Mouse (Mus musculus) cerebral cortex, adult 2 months (tissue): ENCODE data around the gene Atp6v0a1.

Source experiments
- WGBS: fragments of 180-500 bp; shearing (Covaris S2); methylation state at CpG from one replicate; pipeline ENCODE4 v1.1.7; 2018; 5-methylcytosine and 5-hydroxymethylcytosine counted together

Atp6v0a1 gene

DNA sequence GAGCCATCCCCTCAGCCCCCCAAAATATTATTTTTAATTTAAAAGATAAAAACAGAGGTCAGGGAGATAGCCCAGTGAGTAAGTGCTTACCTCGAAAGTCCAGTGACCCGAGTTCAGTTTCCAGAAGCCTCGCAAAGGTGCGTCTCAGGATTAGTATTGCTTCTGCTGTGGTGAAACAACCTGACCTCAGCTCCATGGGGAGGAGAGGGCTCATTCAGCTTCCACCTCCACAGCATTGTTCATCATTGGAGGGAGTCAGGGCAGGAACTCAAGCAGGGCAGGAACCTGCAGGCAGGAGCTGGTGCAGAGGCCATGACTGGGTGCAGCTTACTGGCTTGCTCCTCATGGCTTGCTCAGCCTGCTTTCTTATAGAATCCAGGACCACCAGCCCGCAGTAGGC lies 51.8 kb downstream of the Atp6v0a1 start:
- 86% methylated on average over 5 of the region's 5 CpGs for WGBS

- WGBS, result 55% methylated on average over 12 of the region's 12 CpGs
Observed at GRCm38 (mm10) chr11:101062165-101062884, 53.1 kb downstream of the Atp6v0a1 start.

DNA sequence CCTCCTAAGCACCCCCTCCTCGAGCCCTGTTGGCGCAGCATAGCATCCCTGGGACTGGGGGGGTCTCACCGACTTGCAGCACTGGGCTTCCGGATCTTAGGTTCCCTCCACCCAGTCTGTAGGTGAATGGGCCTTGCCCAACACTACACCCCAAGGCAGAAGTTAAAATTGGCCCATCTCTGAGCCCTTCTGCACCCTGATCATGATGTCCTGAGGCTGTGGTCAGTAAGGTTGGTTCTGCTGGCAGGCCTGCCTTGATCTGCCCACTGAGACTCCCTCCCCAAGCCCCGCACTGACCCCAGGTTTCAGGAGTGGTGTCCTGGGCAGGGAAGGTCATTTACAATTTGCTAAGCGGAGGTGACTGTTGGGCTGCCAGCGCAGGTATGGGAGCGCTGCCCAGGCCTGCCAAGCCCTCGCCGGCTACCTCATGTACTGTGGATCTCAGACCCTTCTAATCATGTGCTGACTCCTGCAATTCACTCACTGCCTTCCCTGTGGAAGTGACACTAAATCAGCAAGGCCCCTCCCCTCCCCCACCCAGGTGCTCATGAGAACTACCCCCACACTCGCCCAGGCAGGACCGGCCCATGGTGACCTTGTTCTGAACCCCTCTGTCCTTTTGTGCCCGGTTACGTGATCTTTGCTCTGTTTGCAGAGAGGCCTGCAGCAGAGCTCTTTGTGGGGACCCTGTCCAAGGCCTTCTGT lies 53.9 kb downstream of the Atp6v0a1 start:
- WGBS, result 79% methylated on average over 14 of the region's 14 CpGs

- 31% methylated on average over 12 of the region's 12 CpGs for WGBS
Observed at GRCm38 (mm10) chr11:101063676-101064327, 54.5 kb downstream of the Atp6v0a1 start.

GRCm38 (mm10) chr11:101064462-101064861 lies 55.2 kb downstream of the Atp6v0a1 start:
- WGBS, result 66% methylated on average over 4 of the region's 4 CpGs

DNA sequence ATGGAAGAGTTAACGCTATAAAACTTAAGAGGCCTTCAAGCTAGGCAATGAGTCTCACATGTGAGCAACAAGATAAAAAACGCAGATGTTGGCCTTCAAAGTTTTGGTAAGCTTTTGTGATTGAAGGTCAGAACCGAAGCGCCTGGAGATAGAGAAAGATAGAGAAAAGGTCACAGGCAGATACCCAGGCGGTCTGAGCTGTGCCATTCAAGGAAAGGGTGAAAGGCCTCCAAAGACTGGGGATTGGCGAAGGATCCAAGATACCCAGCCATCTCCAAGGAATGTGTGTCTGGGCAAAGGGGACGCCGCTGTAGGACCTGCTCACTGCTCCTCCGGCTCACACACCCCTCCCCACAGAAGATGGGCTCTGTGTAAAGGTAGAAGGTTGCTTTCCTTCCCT lies 55.8 kb downstream of the Atp6v0a1 start:
- 96% methylated on average over 9 of the region's 9 CpGs for WGBS

GRCm38 (mm10) chr11:101066549-101067412 lies 57.5 kb downstream of the Atp6v0a1 start:
- WGBS, result 20% methylated on average over 18 of the region's 18 CpGs

- WGBS, result 4% methylated on average over 35 of the region's 35 CpGs
Observed at GRCm38 (mm10) chr11:101069391-101070188, 60.3 kb downstream of the Atp6v0a1 start, which contains the start of gene Naglu. TSS of gene Naglu (plus strand) at chr11:101070012.

DNA sequence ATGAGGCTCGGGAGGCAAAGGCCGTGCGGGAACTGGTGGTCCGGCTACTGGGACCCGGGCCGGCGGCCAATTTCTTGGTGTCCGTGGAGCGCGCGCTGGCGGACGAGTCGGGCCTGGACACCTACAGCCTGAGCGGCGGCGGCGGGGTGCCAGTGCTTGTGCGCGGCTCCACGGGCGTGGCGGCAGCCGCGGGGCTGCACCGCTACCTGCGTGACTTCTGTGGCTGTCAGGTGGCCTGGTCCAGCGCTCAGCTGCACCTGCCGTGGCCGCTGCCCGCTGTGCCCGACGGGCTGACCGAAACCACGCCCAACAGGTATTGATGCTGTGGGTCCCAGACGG lies 60.9 kb downstream of the Atp6v0a1 start:
- WGBS, result under 1% methylated on average over 36 of the region's 36 CpGs

GRCm38 (mm10) chr11:101070987-101071386 lies 61.7 kb downstream of the Atp6v0a1 start:
- 67% methylated on average over 6 of the region's 6 CpGs for WGBS

DNA sequence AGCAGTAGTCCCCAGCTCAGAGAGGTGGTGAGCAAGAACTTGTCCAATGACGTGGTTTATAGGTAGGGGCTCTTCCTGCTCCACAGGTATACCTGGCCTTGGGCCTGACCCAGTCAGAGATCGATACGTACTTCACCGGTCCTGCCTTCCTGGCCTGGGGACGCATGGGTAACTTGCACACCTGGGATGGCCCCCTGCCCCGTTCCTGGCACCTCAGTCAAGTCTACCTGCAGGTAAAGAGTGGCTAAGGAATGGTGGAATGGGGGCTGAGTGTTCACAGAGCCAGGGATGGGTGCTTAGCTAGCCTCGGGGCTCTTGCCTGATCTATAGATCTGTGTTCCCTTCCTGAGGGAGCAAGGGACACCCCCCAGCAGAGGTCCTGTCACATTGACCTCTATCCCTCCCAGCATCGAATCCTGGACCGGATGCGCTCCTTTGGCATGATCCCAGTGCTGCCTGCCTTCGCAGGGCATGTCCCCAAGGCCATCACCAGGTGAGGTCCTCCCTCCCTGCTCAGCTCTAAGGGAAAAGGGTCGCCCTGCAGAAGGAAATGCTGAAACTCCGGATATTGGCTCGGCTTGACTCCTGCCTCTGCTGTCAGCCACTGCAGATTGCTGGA lies 62.7 kb downstream of the Atp6v0a1 start:
- WGBS, result 86% methylated on average over 14 of the region's 14 CpGs

- WGBS, result 81% methylated on average over 9 of the region's 9 CpGs
Observed at GRCm38 (mm10) chr11:101078121-101078520, 68.9 kb downstream of the Atp6v0a1 start, which contains the start of gene Hsd17b1. TSS of gene Hsd17b1 (plus strand) at chr11:101078411.

DNA sequence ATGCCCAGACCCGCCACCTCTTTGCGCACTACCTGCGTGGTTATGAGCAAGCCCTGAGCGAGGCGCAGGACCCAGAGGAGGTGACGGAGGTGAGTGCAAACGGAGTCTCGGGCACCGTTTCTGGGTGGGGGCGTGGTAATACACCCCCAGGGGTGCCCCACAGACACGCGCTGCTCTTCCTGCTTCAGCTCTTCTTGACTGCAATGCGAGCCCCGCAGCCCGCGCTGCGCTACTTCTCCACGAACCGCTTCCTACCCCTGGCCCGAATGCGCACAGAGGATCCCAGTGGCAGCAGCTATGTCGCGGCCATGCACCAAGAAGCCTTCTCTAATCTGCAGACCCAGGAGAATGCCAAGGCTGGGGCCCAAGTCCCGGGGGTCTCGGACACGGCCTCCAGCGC lies 70.5 kb downstream of the Atp6v0a1 start:
- WGBS, result 20% methylated on average over 27 of the region's 27 CpGs

DNA sequence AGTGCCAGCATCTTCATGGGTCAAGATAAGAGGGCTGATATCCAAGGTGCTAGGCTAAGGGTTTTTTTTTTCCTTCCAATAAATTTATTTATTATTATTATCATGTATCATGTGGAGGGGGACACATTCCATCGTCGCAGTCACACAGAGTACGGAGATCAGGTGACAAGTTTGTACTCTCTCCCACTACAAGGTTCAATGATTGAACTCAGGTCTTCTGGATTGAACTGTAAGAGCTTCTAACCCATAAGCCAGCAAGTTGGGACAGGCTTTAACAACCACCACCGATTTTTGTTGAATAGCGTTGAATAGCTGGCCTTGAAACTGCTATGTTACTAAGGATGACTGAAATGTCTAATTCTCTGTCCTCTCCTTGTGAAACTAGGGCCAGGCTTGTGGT lies 71.2 kb downstream of the Atp6v0a1 start:
- 83% methylated on average over 5 of the region's 5 CpGs for WGBS

- 10% methylated on average over 10 of the region's 10 CpGs for WGBS
Observed at GRCm38 (mm10) chr11:101081659-101082058, 72.4 kb downstream of the Atp6v0a1 start.

- under 1% methylated on average over 51 of the region's 51 CpGs for WGBS
Observed at GRCm38 (mm10) chr11:101082208-101083082, 73.2 kb downstream of the Atp6v0a1 start, which contains the start of gene Coasy. TSS of gene Coasy (plus strand) at chr11:101082565.

DNA sequence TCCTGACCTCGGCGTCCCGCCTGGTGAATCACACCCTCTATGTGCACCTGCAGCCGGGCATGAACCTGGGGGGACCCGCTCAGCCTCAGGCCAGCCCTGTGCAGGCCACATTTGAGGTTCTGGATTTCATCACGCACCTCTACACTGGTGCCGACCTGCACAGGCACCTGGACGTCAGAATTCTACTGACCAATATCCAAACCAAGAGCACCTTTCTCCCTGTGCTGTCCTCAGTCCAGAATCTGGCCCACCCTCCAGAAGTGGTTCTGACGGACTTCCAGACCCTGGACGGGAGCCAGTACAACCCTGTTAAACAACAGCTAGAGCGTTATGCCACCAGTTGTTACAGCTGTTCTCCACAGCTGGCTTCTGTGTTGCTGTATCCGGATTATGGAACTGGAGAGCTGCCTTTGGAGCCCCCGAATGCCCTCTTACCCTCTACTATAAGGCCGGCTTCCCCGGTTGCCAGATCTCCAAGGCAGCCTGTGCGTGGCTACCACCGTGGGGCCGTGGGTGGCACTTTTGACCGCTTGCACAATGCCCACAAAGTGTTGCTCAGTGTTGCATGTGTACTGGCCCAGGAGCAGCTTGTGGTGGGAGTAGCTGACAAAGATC lies 73.9 kb downstream of the Atp6v0a1 start:
- WGBS, result 20% methylated on average over 19 of the region's 19 CpGs

DNA sequence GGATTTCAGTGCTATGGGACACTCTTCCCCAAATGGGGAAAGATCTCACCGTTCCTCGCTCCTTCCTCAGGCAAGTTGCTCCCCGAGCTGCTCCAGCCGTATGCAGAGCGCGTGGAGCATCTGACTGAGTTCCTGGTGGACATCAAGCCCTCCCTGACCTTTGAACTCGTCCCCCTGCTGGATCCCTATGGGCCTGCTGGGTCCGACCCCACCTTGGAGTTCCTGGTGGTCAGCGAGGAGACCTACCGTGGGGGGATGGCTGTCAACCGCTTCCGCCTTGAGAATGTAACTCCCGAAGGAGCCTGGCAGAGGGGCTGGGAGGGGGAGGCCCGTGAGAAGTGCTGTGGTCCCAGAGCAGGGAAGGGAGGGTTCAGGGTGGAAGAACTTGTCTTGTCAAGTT lies 75.0 kb downstream of the Atp6v0a1 start:
- WGBS, result 83% methylated on average over 14 of the region's 14 CpGs

- WGBS, result 96% methylated on average over 12 of the region's 12 CpGs
Observed at GRCm38 (mm10) chr11:101084811-101085210, 75.6 kb downstream of the Atp6v0a1 start.
